Mouse (Mus musculus): ENCODE measurements at regions not wholly inside any gene's neighbourhood (a gene's known extent, or its start where the extent isn't known, plus 50 kb on each side); places are given as distances from the start of the nearest gene placed in this dataset.

- peak in 1 of 2 experiments; percentile 39 for DNase-seq (ENCODE audit: low spot score in 2 of 2)
Measured at GRCm38 (mm10) chr11:48605223-48605824, 194.8 kb upstream of the Rack1 start.

GRCm38 (mm10) chr11:48601096-48601495 lies 199.0 kb upstream of the Rack1 start:
- no peak for DNase-seq (ENCODE audit: low spot score in 2 of 2)

- no peak for DNase-seq (ENCODE audit: low spot score in 2 of 2)
Measured at GRCm38 (mm10) chr11:48599573-48600127, 200.5 kb upstream of the Rack1 start.

GRCm38 (mm10) chr11:48599033-48599432 lies 201.1 kb upstream of the Rack1 start:
- DNase-seq (ENCODE audit: low spot score in 2 of 2), result no peak

GRCm38 (mm10) chr11:48594429-48594828 lies 205.7 kb upstream of the Rack1 start:
- no peak for DNase-seq (ENCODE audit: low spot score in 2 of 2)

GRCm38 (mm10) chr11:48588833-48589649 lies 211.1 kb upstream of the Rack1 start:
- peak in 1 of 2 experiments; percentile 38 for DNase-seq (ENCODE audit: low spot score in 2 of 2)

GRCm38 (mm10) chr11:48568769-48569168 lies 231.4 kb upstream of the Rack1 start:
- peak in 1 of 2 experiments; percentile 42 for DNase-seq (ENCODE audit: low spot score in 2 of 2)

GRCm38 (mm10) chr11:48567583-48568562 lies 232.3 kb upstream of the Rack1 start:
- DNase-seq (ENCODE audit: low spot score in 2 of 2), result no peak

GRCm38 (mm10) chr11:48558053-48558452 lies 242.1 kb upstream of the Rack1 start:
- no peak for DNase-seq (ENCODE audit: low spot score in 2 of 2)

GRCm38 (mm10) chr11:48552006-48552405 lies 248.1 kb upstream of the Rack1 start:
- DNase-seq (ENCODE audit: low spot score in 2 of 2), result no peak

- DNase-seq (ENCODE audit: low spot score in 2 of 2), result no peak
Measured at GRCm38 (mm10) chr11:48551201-48551600, 248.9 kb upstream of the Rack1 start.

- DNase-seq (ENCODE audit: low spot score in 2 of 2), result no peak
Measured at GRCm38 (mm10) chr11:48526316-48526715, 273.8 kb upstream of the Rack1 start.

- DNase-seq (ENCODE audit: low spot score in 2 of 2), result no peak
Measured at GRCm38 (mm10) chr11:48525517-48525916, 274.6 kb upstream of the Rack1 start.

GRCm38 (mm10) chr11:48506886-48507285 lies 293.2 kb upstream of the Rack1 start:
- DNase-seq (ENCODE audit: low spot score in 2 of 2), result no peak

- DNase-seq (ENCODE audit: low spot score in 2 of 2), result no peak
Measured at GRCm38 (mm10) chr11:48502011-48502806, 297.9 kb upstream of the Rack1 start.

- no peak for DNase-seq (ENCODE audit: low spot score in 2 of 2)
Measured at GRCm38 (mm10) chr11:48499057-48499456, 301.1 kb upstream of the Rack1 start.

GRCm38 (mm10) chr11:48488308-48488707 lies 311.8 kb upstream of the Rack1 start:
- DNase-seq (ENCODE audit: low spot score in 2 of 2), result no peak

- no peak for DNase-seq (ENCODE audit: low spot score in 2 of 2)
Measured at GRCm38 (mm10) chr11:48464036-48464435, 336.1 kb upstream of the Rack1 start.

- no peak for DNase-seq (ENCODE audit: low spot score in 2 of 2)
Measured at GRCm38 (mm10) chr11:48449883-48450282, 350.2 kb upstream of the Rack1 start.

GRCm38 (mm10) chr11:48442534-48443254 lies 357.4 kb upstream of the Rack1 start:
- DNase-seq (ENCODE audit: low spot score in 2 of 2), result no peak
